Mouse (Mus musculus) heart, embryonic 16.5 days (tissue): ENCODE data around the gene Hp1bp3. TPM values are rescaled to one million over a fixed set of nuclear protein-coding genes. Genes with fewer than 3 reads are reported as not detected.

Source experiments
- polyA plus RNA-seq: library from polyadenylated mRNA; unstranded; fragments of >200 nt; fragmentation: Nextera tagmentation; extraction: Ambion mirVana; gene quantifications from 2 replicates; pipeline ENCODE4 v1.2.1, GENCODE M21; 2015

The Hp1bp3 gene
- polyA plus RNA-seq, 1 experiment from 2014 or later: 105 TPM

Other genes starting within 250 kb of the Hp1bp3 start
- 18.9 and 20.3 TPM in 2 replicates for gene Eif4g3, start 223.3 kb upstream of the Hp1bp3 start, polyA plus RNA-seq
- gene Sh2d5, start 34.1 kb downstream of the Hp1bp3 start, polyA plus RNA-seq: 0.15 and 0.26 TPM in 2 replicates
- 0.68 and 0.99 TPM in 2 replicates for gene Kif17, start 34.1 kb downstream of the Hp1bp3 start, polyA plus RNA-seq
- gene Ddost, start 88.4 kb downstream of the Hp1bp3 start, polyA plus RNA-seq: 247 and 263 TPM in 2 replicates
- gene Pink1, start 110.0 kb downstream of the Hp1bp3 start, polyA plus RNA-seq: 70.9 and 79.8 TPM in 2 replicates
- 7.3 and 10.3 TPM in 2 replicates for gene Cda, start 151.7 kb downstream of the Hp1bp3 start, polyA plus RNA-seq
- 0.10 and 0.20 TPM in 2 replicates for gene Fam43b, start 180.2 kb downstream of the Hp1bp3 start, polyA plus RNA-seq
- gene Mul1, start 218.4 kb downstream of the Hp1bp3 start, polyA plus RNA-seq: 22.3 and 24.5 TPM in 2 replicates
- 0.97 and 1.3 TPM in 2 replicates for gene Camk2n1, start 238.0 kb downstream of the Hp1bp3 start, polyA plus RNA-seq